Mouse (Mus musculus): Measurements from ENCODE around the gene Gucy2e. TPM values are rescaled to one million over a fixed set of nuclear protein-coding genes. Genes with fewer than 3 reads are reported as not detected.

The Gucy2e gene
- total RNA-seq, 2 experiments from 2014 or later, result not detected

- peak; percentile 11 to 18 for DNase-seq
Measured at GRCm38 (mm10) chr11:69172606-69173005, 64.2 kb downstream of the Gucy2e start.

GRCm38 (mm10) chr11:69171626-69172025 lies 65.2 kb downstream of the Gucy2e start:
- peak; percentile 59 to 72 for DNase-seq

- no peak for DNase-seq
Measured at GRCm38 (mm10) chr11:69169313-69169712, 67.5 kb downstream of the Gucy2e start.

Other genes starting within 250 kb of the Gucy2e start
- 10 to 100 TPM; 28.3 to 30.6 TPM for gene Pfas, start 228.6 kb downstream of the Gucy2e start, total RNA-seq (2021)
- gene Ctc1, start 221.1 kb downstream of the Gucy2e start, total RNA-seq (2021), result 10 to 100 TPM; 19.5 to 28.9 TPM
- gene Aurkb, start 191.4 kb downstream of the Gucy2e start, total RNA-seq (2021), result 1 to 10 TPM; 5.0 to 6.4 TPM
- 10 to 100 TPM; 26.4 to 30.4 TPM for gene Borcs6, start 177.3 kb downstream of the Gucy2e start, total RNA-seq (2021)
- 10 to 100 TPM; 13.5 to 17.5 TPM for gene Tmem107, start 166.2 kb downstream of the Gucy2e start, total RNA-seq (2021)
- 100 to 1,000 TPM; 116 to 130 TPM for gene Vamp2, start 148.5 kb downstream of the Gucy2e start, total RNA-seq (2021)
- 100 to 1,000 TPM; 112 to 153 TPM for gene Per1, start 141.8 kb downstream of the Gucy2e start, total RNA-seq (2021)
- under 1 TPM; 0.17 to 0.26 TPM for gene Hes7, start 116.6 kb downstream of the Gucy2e start, total RNA-seq (2021)
- gene 9130213A22Rik, start 114.4 kb downstream of the Gucy2e start, total RNA-seq (2021), result under 1 TPM; 0.50 to 0.76 TPM
- gene Aloxe3, start 111.1 kb downstream of the Gucy2e start, total RNA-seq (2021), result 1 to 10 TPM in 1 of 2 experiments, under 1 TPM in 1; 0.63 to 1.1 TPM
- not detected for gene Alox12b, start 80.0 kb downstream of the Gucy2e start, total RNA-seq (2021)
- not detected for gene Alox8, start 39.2 kb downstream of the Gucy2e start, total RNA-seq (2021)
- 1 to 10 TPM; 5.9 to 7.1 TPM for gene Cntrob, start 86.7 kb upstream of the Gucy2e start, total RNA-seq (2021)
- 10 to 100 TPM; 62.0 to 79.3 TPM for gene Trappc1, start 86.9 kb upstream of the Gucy2e start, total RNA-seq (2021)
- gene Kcnab3, start 89.2 kb upstream of the Gucy2e start, total RNA-seq (2021), result 1 to 10 TPM; 6.1 to 7.8 TPM
- gene Rnf227, start 103.4 kb upstream of the Gucy2e start, total RNA-seq (2021), result 1 to 10 TPM; 4.7 to 6.6 TPM
- 100 to 1,000 TPM in 1 of 2 experiments, 10 to 100 TPM in 1; 78.6 to 119 TPM for gene Chd3, start 132.4 kb upstream of the Gucy2e start, total RNA-seq (2021)
- gene Naa38, start 158.5 kb upstream of the Gucy2e start, total RNA-seq (2021), result 100 to 1,000 TPM; 132 to 158 TPM
- gene Cyb5d1, start 158.6 kb upstream of the Gucy2e start, total RNA-seq (2021), result 10 to 100 TPM; 49.0 to 50.9 TPM
- gene Tmem88, start 161.2 kb upstream of the Gucy2e start, total RNA-seq (2021), result 10 to 100 TPM; 13.4 to 17.8 TPM
- 10 to 100 TPM; 31.8 to 48.0 TPM for gene Kdm6b, start 176.6 kb upstream of the Gucy2e start, total RNA-seq (2021)